Mouse (Mus musculus): ENCODE data around the gene Bbs4.

The Bbs4 gene

DNA sequence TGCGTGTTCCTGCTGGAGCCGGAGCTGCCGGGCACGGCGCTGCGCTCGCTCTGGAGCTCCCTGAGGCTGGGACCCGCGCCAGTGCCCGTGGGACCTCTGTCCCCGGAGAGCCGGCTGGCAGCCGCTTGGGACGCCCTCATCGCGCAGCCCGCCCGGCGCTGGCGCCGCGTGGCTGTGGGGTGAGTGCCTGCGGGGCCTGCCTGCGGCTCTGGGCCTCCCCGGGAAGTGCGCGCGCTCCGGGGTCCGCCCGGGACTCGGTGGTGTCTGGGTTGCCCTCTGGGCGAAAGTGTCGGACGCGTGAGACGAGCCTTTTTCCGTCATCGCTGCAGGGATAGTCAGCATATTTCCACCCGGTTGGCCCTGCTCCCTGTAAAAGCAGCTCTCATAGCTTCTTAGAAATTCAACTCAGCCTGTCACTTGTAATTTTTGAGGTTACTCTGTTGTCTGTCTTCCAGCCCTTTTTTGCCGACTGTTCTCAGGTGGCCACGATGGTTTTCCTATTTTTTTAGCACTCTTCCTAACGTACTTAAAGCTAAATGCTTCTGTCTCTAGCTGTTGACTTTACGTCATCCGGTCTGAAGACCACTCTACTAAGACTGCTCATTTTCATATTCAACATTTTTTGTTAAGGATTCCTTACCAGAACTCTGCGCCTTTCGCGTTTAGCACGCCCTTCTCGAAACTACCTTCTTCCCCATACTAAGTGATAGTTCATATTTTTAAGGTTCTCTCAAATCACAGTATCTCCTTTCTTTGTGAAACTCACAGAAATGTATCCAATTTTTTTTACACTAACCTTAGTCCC, 61.4 kb downstream of the Bbs4 start:
- no peak for DNase-seq

DNA sequence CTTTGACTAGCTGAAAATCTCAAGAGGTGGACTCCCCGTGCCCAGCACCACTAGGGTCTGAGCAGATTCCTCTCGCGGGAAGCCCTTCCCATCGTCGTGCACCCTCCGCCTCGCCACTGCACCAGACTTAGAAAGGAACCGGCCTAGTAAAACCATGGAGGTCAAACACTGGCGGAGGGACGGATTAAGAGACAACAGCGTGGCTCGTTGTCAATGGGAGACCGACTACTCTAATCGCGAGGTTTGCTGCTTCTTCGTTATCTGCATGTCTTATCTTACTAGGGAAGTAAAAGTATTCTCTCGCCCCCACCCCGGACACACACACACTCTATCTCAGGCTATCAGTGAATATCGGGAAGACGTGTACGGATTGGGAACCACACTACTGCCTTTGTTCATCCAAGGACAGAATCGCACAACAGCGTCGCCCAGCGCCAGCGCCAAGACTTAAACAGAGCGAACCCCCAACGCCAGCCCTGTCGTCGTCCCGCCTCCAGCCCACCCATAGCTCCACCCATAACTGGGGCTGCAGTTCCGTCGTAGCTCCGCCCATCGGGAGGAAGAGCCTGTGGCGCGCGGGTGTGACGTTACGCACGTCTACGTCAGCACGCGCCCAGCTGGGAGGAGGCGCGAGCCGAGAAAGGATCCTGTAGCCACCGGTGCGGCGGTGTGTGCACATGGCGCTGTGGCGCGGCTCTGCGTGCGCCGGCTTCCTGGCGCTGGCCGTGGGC, 62.2 kb downstream of the Bbs4 start, which contains the start of gene Adpgk:
TSS of gene Adpgk (plus strand) at position 602 of the 731 bp plus-strand sequence.
- peak; percentile 98 to 99 for DNase-seq

DNA sequence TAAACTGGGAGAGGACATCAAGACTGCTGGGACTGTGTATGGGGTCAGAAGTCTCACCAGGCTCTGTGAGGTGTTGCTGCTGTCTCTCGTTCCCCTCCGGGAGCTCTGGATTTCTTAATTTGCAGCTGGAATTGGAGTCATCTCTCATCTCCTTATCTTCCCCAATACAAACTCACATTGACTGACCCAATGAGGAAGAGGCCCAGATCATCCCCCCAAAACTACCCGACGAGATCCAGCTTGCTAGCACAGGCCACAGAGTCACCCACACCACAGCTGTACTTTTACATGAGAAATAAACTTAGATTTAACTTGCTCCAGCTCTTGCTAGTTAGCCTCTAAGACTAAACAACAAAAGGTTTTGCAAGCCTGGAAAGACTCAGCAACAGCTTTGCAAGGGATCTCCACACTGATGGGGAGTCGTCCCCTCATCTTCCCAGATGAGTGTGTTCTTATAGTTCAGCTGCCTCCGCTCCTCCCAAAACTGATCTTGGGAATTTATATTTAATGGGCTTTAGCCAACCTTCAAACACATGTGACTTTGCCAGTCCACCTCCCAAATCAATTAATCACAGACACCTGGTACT, 63.7 kb downstream of the Bbs4 start:
- no peak for DNase-seq

DNA sequence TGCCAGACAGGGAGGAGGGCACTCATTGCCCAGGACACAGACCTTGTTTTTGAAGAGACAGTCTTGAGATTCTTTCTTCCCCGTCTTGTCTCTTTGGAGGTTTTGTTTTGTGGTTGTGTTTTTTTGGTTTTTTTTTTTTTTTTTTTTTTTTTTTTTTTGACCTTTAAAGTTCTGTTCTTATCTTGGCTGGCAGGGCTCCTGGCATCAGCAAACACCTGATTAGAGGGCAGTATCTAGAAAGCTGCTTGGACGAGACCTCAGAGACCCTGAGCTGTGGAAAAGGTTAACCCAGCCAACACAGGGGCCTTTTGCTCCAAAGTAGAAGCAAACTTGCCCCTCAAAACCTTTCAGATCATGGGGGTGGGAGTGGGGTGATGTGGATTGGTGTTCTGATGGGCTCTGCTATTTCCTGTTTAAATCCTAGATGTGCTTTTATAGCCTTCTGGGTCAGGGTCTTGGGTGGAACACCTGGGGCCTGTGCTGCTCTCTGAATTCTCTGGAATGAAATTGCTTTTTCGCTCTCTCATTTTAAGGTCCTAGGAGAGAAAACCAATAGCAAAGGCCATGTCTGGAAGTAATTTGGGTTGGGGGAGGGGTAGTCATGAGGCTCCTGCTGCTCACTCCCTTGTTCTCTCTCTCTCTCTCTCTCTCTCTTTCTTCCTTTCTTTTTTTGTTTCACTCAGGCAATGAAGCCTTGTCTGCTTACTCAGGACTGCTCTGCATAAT, 64.5 kb downstream of the Bbs4 start:
- no peak for DNase-seq

DNA sequence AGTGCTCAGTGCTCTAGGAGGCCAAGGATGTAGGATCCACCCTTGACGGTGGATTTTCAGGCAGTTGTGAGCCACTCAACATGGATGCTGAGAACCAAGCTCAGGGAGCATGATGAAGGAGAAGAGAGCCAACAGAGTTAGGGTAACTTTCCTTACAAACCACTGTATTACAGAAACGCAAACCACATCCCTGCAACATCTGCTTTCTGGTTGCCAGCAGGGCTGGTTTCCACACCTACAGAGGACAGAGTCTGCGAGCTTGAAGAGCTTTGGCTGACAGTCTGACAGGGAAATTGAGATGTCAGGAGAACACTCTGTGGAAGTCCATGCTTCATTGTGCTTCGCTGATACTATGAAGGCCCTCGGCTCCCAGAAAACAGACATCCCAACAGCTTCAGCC, 65.2 kb downstream of the Bbs4 start:
- no peak for DNase-seq

DNA sequence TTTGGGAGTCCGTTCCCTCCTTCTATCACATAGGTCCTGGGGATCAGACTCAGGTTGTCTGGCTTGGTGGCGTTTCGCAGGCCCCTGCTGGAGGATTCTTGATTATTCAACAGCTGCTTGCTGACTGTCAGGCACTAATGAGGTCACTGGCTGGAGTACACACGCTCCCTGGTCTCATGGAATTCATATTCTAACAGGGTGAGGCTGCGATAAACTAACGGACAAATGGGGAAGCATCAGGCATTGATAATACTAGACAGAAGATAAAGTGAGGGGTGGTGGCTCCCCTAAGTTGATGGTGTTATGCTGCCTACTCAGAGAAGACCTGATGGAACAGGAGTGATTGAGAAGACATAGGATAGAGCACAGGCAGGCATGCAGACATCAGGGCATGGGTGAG, 67.7 kb downstream of the Bbs4 start:
- no peak for DNase-seq

GRCm38 (mm10) chr9:59282683-59282986, 70.7 kb downstream of the Bbs4 start:
- no peak for DNase-seq

DNA sequence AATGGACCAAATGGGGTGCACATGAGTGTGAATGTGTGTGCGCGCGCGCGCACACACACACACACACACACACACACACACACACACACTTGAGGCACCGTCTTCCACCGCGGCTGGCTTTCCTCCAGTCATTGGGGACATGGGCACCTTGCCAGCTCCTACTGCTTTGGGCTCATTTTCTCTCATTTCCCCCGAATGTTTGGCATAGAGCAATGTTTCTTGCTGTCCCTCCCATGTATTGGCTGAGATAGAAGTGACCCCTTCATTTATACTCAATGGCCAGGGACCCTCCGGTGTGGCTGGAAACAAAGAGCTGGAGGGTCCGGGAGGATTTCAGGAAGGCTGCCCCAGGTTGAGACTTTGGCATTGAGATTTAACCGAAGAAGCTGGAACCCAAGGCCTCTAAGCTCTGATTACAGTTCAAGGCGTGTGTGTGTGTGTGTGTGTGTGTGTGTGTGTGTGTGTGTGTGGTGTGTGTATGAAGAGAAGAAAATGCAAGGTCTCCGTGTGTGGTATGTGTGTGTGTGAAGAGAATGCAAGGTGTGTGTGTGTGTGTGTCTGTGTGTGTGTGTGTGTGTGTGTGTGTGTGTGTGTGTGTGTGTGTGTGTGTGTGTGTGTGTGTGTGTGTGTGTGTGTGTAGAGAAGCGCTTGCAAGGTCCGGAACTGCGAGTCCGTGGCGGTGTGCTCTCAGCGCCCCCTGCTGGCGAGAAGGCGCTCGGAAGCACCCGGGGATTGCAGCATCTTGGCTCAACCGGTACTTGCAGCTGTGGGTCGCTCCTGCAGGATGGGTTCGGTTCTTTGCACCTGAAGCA, 71.2 kb downstream of the Bbs4 start:
- peak; percentile 55 to 80 for DNase-seq

GRCm38 (mm10) chr9:59280888-59281287, 72.4 kb downstream of the Bbs4 start:
- no peak for DNase-seq

DNA sequence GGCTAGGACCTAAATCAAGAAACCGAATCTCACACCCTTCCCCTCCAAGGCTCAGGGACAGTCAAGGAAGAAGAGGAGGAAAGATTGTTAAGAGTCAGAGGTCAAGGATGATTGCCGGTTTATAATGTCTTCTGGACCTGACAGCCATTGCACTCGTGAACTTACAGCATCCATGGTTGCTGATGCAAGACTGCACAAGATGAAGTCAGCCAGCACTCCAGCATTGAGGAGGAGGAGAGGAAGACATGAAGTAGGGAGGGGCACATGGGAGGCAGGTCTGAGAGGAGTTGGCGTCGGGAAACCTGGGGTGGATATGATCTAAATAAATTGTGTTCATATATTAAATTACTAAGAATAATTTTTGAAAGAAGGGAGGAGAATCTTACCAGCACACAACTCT, 74.6 kb downstream of the Bbs4 start:
- DNase-seq, result no peak

- no peak for DNase-seq
Measured at GRCm38 (mm10) chr9:59278199-59278598, 75.1 kb downstream of the Bbs4 start.

DNA sequence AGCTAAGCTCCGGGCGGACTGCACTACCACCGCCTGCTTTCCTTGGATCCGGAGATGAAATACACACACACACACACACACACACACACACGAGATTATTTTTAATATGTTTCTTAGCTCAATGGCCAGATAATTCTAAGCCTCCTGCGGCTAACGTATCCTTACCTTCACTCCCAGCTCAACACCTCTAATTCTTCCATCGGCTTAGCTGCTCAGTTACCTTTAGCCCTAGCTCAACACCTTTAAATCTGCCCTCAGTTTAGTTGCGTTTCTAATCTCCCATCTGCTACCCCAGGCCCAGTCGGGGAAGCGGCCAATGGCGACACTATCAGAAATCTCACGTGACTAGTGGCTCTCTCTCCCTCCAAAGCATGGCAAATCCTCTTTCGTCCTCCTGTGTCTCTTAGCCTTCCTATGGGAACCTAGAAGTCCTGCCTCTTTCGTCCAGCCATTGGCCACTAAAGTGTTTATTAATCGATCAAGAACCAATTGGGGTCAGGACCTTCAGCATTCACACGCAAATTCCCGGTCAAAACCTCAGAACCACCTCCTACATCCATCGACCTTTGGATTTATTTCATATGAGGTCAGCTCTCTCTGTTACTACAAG, 78.4 kb downstream of the Bbs4 start:
- no peak for DNase-seq

DNA sequence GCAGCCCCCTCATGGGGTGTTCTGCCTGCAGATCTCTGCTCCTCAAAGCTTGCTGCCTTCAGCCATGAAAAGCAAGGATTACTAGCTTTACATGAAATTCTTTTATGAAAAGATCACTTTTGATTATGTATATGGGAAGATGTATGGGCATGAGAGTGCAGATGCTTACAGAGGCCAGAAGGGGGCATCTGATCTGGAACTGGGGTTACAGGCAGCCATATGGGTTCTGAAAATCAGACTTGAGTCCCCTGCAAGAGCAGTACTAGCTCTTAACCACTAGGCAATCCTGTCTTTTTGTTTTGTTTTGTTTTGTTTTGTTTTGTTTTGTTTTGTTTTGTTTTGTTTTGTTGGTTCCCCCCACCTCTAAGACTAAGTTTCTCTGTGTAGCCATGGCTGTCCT, 80.1 kb downstream of the Bbs4 start:
- no peak for DNase-seq

Measured in lung, adult 18-20 months (tissue).